Mouse (Mus musculus) gastrocnemius, postnatal 4 days (tissue): ENCODE measurements at regions not wholly inside any gene's neighbourhood (a gene's known extent, or its start where the extent isn't known, plus 50 kb on each side); places are given as distances from the start of the nearest gene placed in this dataset.

Experiments used
- DNase-seq, 2 experiments: peaks; one replicate each; pipeline ENCODE4 v3.0.0; 2021 to 2022; ENCODE audit warnings: low spot score in 2 of 2, mixed read lengths in 2 of 2

DNA sequence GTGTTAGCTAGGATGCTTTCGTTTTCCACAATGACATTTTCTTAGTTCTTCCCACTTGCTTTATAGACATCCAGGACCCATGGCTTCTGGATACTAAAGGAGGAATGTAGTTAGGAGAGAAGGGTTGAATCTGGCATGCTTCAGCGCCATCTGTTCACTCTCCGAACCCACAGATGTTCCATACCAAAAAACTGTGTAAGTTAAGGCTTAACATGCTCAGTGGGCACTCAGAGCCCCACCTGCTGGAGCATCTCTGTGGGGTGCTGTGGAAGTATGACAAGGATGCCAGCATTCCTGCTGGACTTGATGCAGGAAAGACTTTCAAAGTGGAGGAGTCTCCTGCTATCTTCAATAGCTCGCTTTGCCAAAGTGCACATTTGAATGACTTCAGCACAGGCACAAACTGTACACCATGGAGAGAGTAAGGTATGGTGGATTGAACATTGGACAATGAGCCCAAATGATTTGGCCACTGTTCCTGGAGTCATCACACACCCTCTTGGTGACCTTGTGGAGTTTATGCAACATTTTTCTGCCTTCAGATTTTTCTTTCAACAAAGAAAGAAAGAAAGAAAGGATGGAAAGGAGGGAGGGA is 802.3 kb downstream of the Cdh8 start:
- no peak for DNase-seq

DNA sequence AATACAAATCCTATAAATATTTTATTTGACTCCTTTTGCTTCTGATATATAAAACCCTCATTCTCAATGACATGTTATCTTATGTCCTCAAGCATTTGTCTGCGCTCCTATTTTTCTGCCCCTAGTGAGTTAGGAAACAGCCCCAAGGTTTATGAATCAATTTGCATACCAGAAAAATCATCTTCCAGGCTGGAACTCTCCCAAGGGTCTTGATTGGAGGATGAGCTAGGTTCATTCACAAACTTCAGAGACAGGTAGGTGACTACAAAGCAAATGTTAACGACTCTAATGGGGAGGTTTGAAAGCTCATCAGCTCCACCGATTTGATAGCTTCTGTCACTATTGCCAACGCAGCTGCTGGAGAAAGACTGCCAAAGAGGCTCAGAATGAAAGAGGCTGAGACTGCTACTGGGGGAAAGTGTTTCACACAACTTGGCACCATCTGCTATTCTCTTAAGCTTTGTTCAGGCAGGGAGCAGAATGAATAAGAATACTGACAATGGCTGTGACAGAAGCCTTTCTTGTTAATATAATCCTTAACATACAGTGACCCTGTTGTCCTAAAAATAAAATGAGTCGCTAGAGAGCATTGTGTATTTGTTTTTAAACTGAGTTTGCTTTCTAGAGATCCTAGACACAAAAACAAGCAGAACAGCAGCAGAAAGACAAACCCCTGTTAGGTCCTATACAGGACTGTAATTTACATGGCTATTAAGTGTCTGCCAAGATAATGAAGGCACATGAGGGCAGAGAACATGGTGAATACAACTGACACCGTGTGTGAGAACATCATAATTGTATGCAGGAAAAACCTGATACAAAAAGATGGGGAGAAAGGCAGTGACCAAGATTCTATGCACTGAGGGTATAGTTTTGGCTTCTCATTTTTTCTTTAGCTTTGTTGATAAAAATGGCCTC is 843.4 kb downstream of the Cdh8 start:
- peak in 1 of 2 experiments; percentile 8 for DNase-seq

GRCm38 (mm10) chr8:98566661-98567060 is 849.6 kb downstream of the Cdh8 start:
- DNase-seq, result no peak

DNA sequence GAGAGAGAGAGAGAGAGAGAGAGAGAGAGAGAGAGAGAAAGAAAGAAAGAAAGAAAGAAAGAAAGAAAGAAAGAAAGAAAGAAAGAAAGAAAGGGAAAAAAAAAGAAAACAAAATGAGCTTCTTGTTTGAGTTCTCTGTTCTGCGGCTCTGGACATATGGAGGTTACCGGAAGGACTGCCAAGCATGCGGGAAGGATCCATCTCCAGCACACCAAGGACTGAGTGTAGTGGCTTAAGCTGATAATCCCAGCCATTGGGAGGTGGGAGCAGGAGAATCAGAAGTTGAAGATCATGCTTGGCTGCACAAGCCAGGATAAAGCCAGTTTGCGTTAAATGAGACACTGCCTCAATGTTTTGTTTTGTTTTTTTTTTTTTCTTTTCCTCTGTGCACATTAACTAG is 897.8 kb downstream of the Cdh8 start:
- DNase-seq, result no peak

- no peak for DNase-seq
Observed at GRCm38 (mm10) chr8:98515246-98515645, 901.0 kb downstream of the Cdh8 start.

DNA sequence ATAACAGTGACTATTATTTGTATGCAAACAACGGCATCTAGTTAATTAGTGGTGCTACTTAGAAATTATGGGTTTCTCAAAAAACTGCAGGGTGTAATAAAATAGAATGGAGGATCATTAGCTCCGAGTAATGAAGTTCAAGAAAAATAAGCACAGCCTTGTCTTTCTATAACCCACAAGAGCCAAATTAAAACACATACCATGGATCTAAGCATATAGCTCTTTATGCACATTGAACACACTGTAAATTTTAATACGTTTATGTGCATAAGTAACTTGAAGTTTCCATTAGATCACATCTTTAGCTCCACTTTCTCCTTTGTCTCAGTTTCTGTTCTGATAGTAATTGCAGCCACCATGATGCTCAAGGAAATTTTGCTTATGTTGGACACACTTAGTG is 919.5 kb downstream of the Cdh8 start:
- no peak for DNase-seq

DNA sequence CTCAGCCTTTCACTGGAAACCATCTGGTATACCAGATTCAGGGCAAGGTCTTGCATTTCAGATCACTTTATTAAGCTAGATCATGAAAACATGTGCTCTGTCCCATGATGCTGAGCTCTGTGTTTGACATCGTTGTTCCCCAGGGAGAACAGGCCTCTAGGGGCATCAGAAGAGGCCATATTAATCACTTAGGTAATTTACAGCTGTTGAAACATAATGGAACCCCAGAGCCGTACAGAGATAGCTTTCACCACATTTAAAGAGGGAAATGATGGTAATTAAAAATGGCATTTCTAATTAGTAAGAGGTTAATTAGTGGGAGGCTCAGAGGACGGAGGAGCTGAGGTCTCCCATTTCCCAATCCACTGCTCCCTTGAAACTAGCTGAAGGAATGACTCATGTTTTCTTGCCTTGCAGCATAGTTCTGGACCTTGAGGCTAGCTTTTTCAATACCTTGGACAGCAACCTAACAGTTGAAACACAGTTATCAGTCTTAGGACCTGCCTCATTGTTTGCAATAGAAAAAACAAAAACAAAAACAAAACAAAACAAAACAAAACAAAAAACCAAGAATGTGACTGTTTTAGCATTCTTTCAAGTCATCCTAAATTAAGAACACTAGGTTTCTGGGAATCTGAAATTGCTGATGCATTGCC is 952.8 kb downstream of the Cdh8 start:
- no peak for DNase-seq

- no peak for DNase-seq
Observed at GRCm38 (mm10) chr8:98455539-98455938, 960.7 kb downstream of the Cdh8 start.
